Mouse (Mus musculus): Measurements from ENCODE around the gene Grb14.

- no peak for TF ChIP-seq POLR2A (IDR thresholded peaks at IDR 0.05; ENCODE audit: borderline replicate concordance, extremely low read depth, insufficient read depth, insufficient read length, poor library complexity, severe bottlenecking)
- no peak for TF ChIP-seq CTCF (IDR thresholded peaks at IDR 0.05; ENCODE audit: borderline replicate concordance, extremely low read depth, insufficient read depth, insufficient read length)
Measured at GRCm38 (mm10) chr2:64878275-64878674, 146.5 kb downstream of the Grb14 start.
